Mouse (Mus musculus) forebrain, embryonic 11.5 days (tissue): ENCODE data around the gene Fnbp1l. TPM values are rescaled to one million over a fixed set of nuclear protein-coding genes. Genes with fewer than 3 reads are reported as not detected.

ENCODE experiments used
- ATAC-seq: fragments of 200-750 bp; cut with Nextera tagmentation; replicated peaks from 2 replicates; pipeline ENCODE4 v1.8.0; 2017; ENCODE audit warnings: moderate TSS enrichment; ENCODE audit not compliant: low FRiP score
- DNase-seq: peaks from one replicate; pipeline ENCODE4 v3.0.0-alpha.2; 2017; ENCODE audit warnings: low spot score
- H3K27ac ChIP-seq: fragments of 300-500 bp; sonication (generic); 2 replicates; pipeline ENCODE4 v1.5.1; 2014; ENCODE audit warnings: low read depth, low read length
- H3K27me3 ChIP-seq: fragments of 300-500 bp; sonication (generic); 2 replicates; pipeline ENCODE4 v1.6.1; 2014; ENCODE audit warnings: mild to moderate bottlenecking, low read length, mixed read lengths; ENCODE audit not compliant: control insufficient read depth, insufficient read depth
- H3K36me3 ChIP-seq: fragments of 300-500 bp; sonication (generic); 2 replicates; pipeline ENCODE4 v1.6.1; 2014; ENCODE audit warnings: mild to moderate bottlenecking, low read length, moderate library complexity, mixed read lengths; ENCODE audit not compliant: control insufficient read depth, insufficient read depth
- H3K4me1 ChIP-seq: fragments of 300-500 bp; sonication (generic); replicated peaks from 2 replicates; pipeline ENCODE4 v1.6.1; 2014; ENCODE audit warnings: low read length, mixed read lengths; ENCODE audit not compliant: control insufficient read depth, insufficient read depth
- H3K4me2 ChIP-seq: fragments of 300-500 bp; sonication (generic); 2 replicates; pipeline ENCODE4 v1.6.1; 2014; ENCODE audit warnings: low read depth, mild to moderate bottlenecking, low read length, moderate library complexity, mixed read lengths; ENCODE audit not compliant: severe bottlenecking
- H3K4me3 ChIP-seq: fragments of 300-500 bp; sonication (generic); 2 replicates; pipeline ENCODE4 v1.5.1; 2014; ENCODE audit warnings: low read depth, low read length
- H3K9ac ChIP-seq: fragments of 300-500 bp; sonication (generic); 2 replicates; pipeline ENCODE4 v1.6.1; 2014; ENCODE audit warnings: low read length
- H3K9me3 ChIP-seq: fragments of 300-500 bp; sonication (generic); 2 replicates; pipeline ENCODE4 v1.6.1; 2016; ENCODE audit warnings: low read length, mixed read lengths; ENCODE audit not compliant: control insufficient read depth
- WGBS: fragments of 180-500 bp; shearing (Covaris S2); extraction: QIAGEN DNeasy Blood & Tissue Kit; methylation state at CpG from one replicate; pipeline ENCODE4 v1.1.7; 2014; 5-methylcytosine and 5-hydroxymethylcytosine counted together
- polyA plus RNA-seq: library from polyadenylated mRNA; unstranded; fragments of >200 nt; fragmentation: Nextera tagmentation; extraction: Ambion mirVana; gene quantifications from 2 replicates; pipeline ENCODE4 v1.2.1, GENCODE M21; 2014

The Fnbp1l gene
- polyA plus RNA-seq, 1 experiment from 2014 or later: 88.2 TPM

GRCm38 (mm10) chr3:122617613-122618340, 1.7 kb downstream of the Fnbp1l start:
- peak overlapping the region; percentile 97 for H3K4me3 ChIP-seq
- H3K9me3 ChIP-seq: no peaks in the 10 kb centered on the region
- ATAC-seq (no peak), DNase-seq (no peak)
- 50% methylated on average over 9 of the region's 9 CpGs for WGBS
- H3K4me2 ChIP-seq: peak overlapping the region; percentile 82
- no peaks in the 10 kb centered on the region for H3K27me3 ChIP-seq
- no peak overlapping the region for H3K27ac ChIP-seq
- no peaks in the 10 kb centered on the region for H3K36me3 ChIP-seq
- H3K4me1 ChIP-seq: peaks cover 7% of the 10 kb centered on the region; the same call in 1 of the 2 replicates
- H3K9ac ChIP-seq: peak overlapping the region; percentile 99

- H3K36me3 ChIP-seq: no peaks in the 10 kb centered on the region; the same call in 1 of the 2 replicates
- H3K4me1 ChIP-seq: 0 out of 2 replicates have a peak, but pooled peaks cover 2% of the 10 kb centered on the region
- no peak overlapping the region for H3K4me2 ChIP-seq
- ATAC-seq (no peak), DNase-seq (no peak)
- no peak overlapping the region for H3K27ac ChIP-seq
- H3K4me3 ChIP-seq: no peak overlapping the region
- H3K9ac ChIP-seq: no peak overlapping the region
- H3K27me3 ChIP-seq: no peaks in the 10 kb centered on the region
- 89% methylated on average over 6 of the region's 6 CpGs for WGBS
- no peaks in the 10 kb centered on the region for H3K9me3 ChIP-seq
Measured at GRCm38 (mm10) chr3:122612537-122612936, 7.0 kb downstream of the Fnbp1l start.

GRCm38 (mm10) chr3:122611761-122612160, 7.8 kb downstream of the Fnbp1l start:
- no peak overlapping the region for H3K27ac ChIP-seq
- H3K27me3 ChIP-seq: no peaks in the 10 kb centered on the region
- 91% methylated on average over 5 of the region's 5 CpGs for WGBS
- H3K36me3 ChIP-seq: no peaks in the 10 kb centered on the region; the same call in 1 of the 2 replicates
- ATAC-seq (no peak), DNase-seq (no peak)
- H3K9ac ChIP-seq: no peak overlapping the region
- no peaks in the 10 kb centered on the region for H3K9me3 ChIP-seq
- H3K4me3 ChIP-seq: no peak overlapping the region
- H3K4me1 ChIP-seq: no peaks in the 10 kb centered on the region
- H3K4me2 ChIP-seq: no peak overlapping the region

GRCm38 (mm10) chr3:122606105-122606801, 13.3 kb downstream of the Fnbp1l start:
- Histone ChIP-seq H3K9me3 (no peaks in the 10 kb centered on the region), H3K36me3 (no peaks in the 10 kb centered on the region; the same call in 1 of the 2 replicates), H3K4me1 (no peaks in the 10 kb centered on the region), H3K9ac (no peak overlapping the region), H3K4me2 (no peak overlapping the region), H3K4me3 (no peak overlapping the region), H3K27ac (no peak overlapping the region), H3K27me3 (no peaks in the 10 kb centered on the region)
- DNase-seq: no peak
- 89% methylated on average over 10 of the region's 10 CpGs for WGBS
- no peak for ATAC-seq

GRCm38 (mm10) chr3:122603229-122603628, 16.3 kb downstream of the Fnbp1l start:
- Histone ChIP-seq H3K9me3 (no peaks in the 10 kb centered on the region), H3K27ac (no peak overlapping the region), H3K27me3 (no peaks in the 10 kb centered on the region), H3K36me3 (no peaks in the 10 kb centered on the region; the same call in 1 of the 2 replicates), H3K4me1 (no peaks in the 10 kb centered on the region), H3K4me3 (no peak overlapping the region), H3K4me2 (no peak overlapping the region), H3K9ac (no peak overlapping the region)
- WGBS: 82% methylated on average over 4 of the region's 4 CpGs
- ATAC-seq (no peak), DNase-seq (no peak)

GRCm38 (mm10) chr3:122602370-122602769, 17.1 kb downstream of the Fnbp1l start:
- Histone ChIP-seq H3K9me3 (no peaks in the 10 kb centered on the region), H3K27me3 (no peaks in the 10 kb centered on the region), H3K4me1 (no peaks in the 10 kb centered on the region), H3K36me3 (no peaks in the 10 kb centered on the region), H3K9ac (no peak overlapping the region), H3K4me2 (no peak overlapping the region), H3K4me3 (no peak overlapping the region), H3K27ac (no peak overlapping the region)
- no peak for DNase-seq
- 90% methylated on average over 1 of the region's 1 CpGs for WGBS
- ATAC-seq: no peak

- no peak overlapping the region for H3K4me2 ChIP-seq
- 94% methylated on average over 4 of the region's 4 CpGs for WGBS
- DNase-seq: no peak
Measured at GRCm38 (mm10) chr3:122599291-122599690, 20.2 kb downstream of the Fnbp1l start.

GRCm38 (mm10) chr3:122590804-122591203, 28.7 kb downstream of the Fnbp1l start:
- no peak overlapping the region for H3K9ac ChIP-seq
- no peaks in the 10 kb centered on the region for H3K9me3 ChIP-seq
- H3K36me3 ChIP-seq: no peaks in the 10 kb centered on the region; the same call in 1 of the 2 replicates
- ATAC-seq (no peak), DNase-seq (no peak)
- H3K27ac ChIP-seq: no peak overlapping the region
- no peak overlapping the region for H3K4me2 ChIP-seq
- H3K4me3 ChIP-seq: no peak overlapping the region
- peaks cover 2% of the 10 kb centered on the region; the same call in 1 of the 2 replicates for H3K4me1 ChIP-seq
- 90% methylated on average over 5 of the region's 5 CpGs for WGBS
- no peaks in the 10 kb centered on the region for H3K27me3 ChIP-seq

More at GRCm38 (mm10) chr3:122599291-122599690, 20.2 kb downstream of the Fnbp1l start:
- no peaks in the 10 kb centered on the region for H3K4me1 ChIP-seq
- no peaks in the 10 kb centered on the region; the same call in 1 of the 2 replicates for H3K36me3 ChIP-seq
- no peak overlapping the region for H3K27ac ChIP-seq
- no peaks in the 10 kb centered on the region for H3K27me3 ChIP-seq
- no peak overlapping the region for H3K4me3 ChIP-seq
- H3K9me3 ChIP-seq: no peaks in the 10 kb centered on the region
- no peak for ATAC-seq
- H3K9ac ChIP-seq: no peak overlapping the region
